Mouse (Mus musculus) liver, adult (tissue): ENCODE data around the gene Slc9a3r1.

Experiments used
- GATA4 ChIP-seq: IDR thresholded peaks from 2 replicates; pipeline ENCODE4 v1.6.1; 2014; ENCODE audit warnings: mild to moderate bottlenecking, low read length; ENCODE audit not compliant: insufficient replicate concordance

Slc9a3r1 gene

GRCm38 (mm10) chr11:115225301-115225700 is 62.2 kb downstream of the Slc9a3r1 start:
- TF ChIP-seq GATA4, result no peak

- TF ChIP-seq GATA4, result peak; percentile 73; the same call in 1 of the 2 replicates
Observed at GRCm38 (mm10) chr11:115226811-115227491, 63.8 kb downstream of the Slc9a3r1 start.

- TF ChIP-seq GATA4, result peak; percentile 77; the same call in 1 of the 2 replicates
Observed at GRCm38 (mm10) chr11:115227640-115228039, 64.5 kb downstream of the Slc9a3r1 start.

GRCm38 (mm10) chr11:115228430-115228829 is 65.3 kb downstream of the Slc9a3r1 start:
- TF ChIP-seq GATA4, result no peak

- no peak for TF ChIP-seq GATA4
Observed at GRCm38 (mm10) chr11:115229021-115229930, 66.1 kb downstream of the Slc9a3r1 start.
